Mouse (Mus musculus) forebrain, embryonic 16.5 days (tissue): ENCODE measurements at regions not wholly inside any gene's neighbourhood (a gene's known extent, or its start where the extent isn't known, plus 50 kb on each side); places are given as distances from the start of the nearest gene placed in this dataset.

ENCODE experiments used
- ATAC-seq: fragments of 200-750 bp; cut with Nextera tagmentation; 2 replicates; pipeline ENCODE4 v1.8.0; 2017; ENCODE audit warnings: mild to moderate bottlenecking, moderate library complexity
- H3K27ac ChIP-seq: fragments of 300-500 bp; sonication (generic); 2 replicates; pipeline ENCODE4 v1.5.1; 2014; ENCODE audit warnings: low read length, control low read depth
- H3K27me3 ChIP-seq: fragments of 300-500 bp; sonication (generic); replicated peaks from 2 replicates; pipeline ENCODE4 v1.6.1; 2014; ENCODE audit warnings: low read length; ENCODE audit not compliant: control insufficient read depth, insufficient read depth
- H3K36me3 ChIP-seq: fragments of 300-500 bp; sonication (generic); 2 replicates; pipeline ENCODE4 v1.6.1; 2014; ENCODE audit not compliant: control insufficient read depth, insufficient read depth
- H3K4me1 ChIP-seq: fragments of 300-500 bp; sonication (generic); replicated peaks from 2 replicates; pipeline ENCODE4 v1.6.1; 2014; ENCODE audit warnings: low read length; ENCODE audit not compliant: control insufficient read depth, insufficient read depth
- H3K4me2 ChIP-seq: fragments of 300-500 bp; sonication (generic); 2 replicates; pipeline ENCODE4 v1.6.1; 2014; ENCODE audit warnings: mild to moderate bottlenecking, low read length, control low read depth
- H3K4me3 ChIP-seq: fragments of 300-500 bp; sonication (generic); replicated peaks from 2 replicates; pipeline ENCODE4 v1.5.1; 2014; ENCODE audit warnings: mild to moderate bottlenecking, low read length, control low read depth
- H3K9ac ChIP-seq: fragments of 300-500 bp; sonication (generic); replicated peaks from 2 replicates; pipeline ENCODE4 v1.6.1; 2014; ENCODE audit warnings: low read depth, low read length, control low read depth
- H3K9me3 ChIP-seq: fragments of 300-500 bp; sonication (generic); 2 replicates; pipeline ENCODE4 v1.6.1; 2016; ENCODE audit warnings: low read length; ENCODE audit not compliant: control insufficient read depth
- WGBS: fragments of 180-500 bp; shearing (Covaris S2); extraction: QIAGEN DNeasy Blood & Tissue Kit; methylation state at CpG from one replicate; pipeline ENCODE4 v1.1.7; 2014; 5-methylcytosine and 5-hydroxymethylcytosine counted together

DNA sequence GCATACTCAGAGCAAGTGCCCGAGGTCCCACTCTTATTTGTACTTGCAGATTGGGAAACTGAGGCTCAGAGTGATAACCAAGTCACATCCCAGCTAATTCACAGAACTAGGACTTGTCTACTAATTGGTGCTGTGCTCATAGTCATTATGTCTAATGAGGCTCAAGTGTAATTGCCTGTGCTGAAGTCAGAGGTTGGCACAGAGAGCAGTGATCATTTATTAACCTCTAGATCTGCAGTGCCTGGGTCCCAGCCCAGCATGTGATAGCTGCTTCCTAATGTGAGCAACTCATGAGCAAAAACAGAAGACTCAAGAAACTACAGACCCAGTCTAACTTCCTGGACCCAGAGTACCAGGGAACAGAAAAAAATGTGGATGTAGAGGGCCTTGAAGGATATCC is 252.0 kb upstream of the Jun start:
- H3K9me3 ChIP-seq: no peaks in the 10 kb centered on the region; the same call in 1 of the 2 replicates
- no peak overlapping the region for H3K4me3 ChIP-seq
- H3K4me2 ChIP-seq: no peak overlapping the region
- H3K27ac ChIP-seq: no peak overlapping the region
- 74% methylated on average over 1 of the region's 1 CpGs for WGBS
- peak; percentile 45; the same call in 1 of the 2 replicates for ATAC-seq
- no peak overlapping the region for H3K9ac ChIP-seq
- H3K27me3 ChIP-seq: no peaks in the 10 kb centered on the region
- peaks cover 8% of the 10 kb centered on the region; the same call in 1 of the 2 replicates for H3K4me1 ChIP-seq
- no peaks in the 10 kb centered on the region for H3K36me3 ChIP-seq

DNA sequence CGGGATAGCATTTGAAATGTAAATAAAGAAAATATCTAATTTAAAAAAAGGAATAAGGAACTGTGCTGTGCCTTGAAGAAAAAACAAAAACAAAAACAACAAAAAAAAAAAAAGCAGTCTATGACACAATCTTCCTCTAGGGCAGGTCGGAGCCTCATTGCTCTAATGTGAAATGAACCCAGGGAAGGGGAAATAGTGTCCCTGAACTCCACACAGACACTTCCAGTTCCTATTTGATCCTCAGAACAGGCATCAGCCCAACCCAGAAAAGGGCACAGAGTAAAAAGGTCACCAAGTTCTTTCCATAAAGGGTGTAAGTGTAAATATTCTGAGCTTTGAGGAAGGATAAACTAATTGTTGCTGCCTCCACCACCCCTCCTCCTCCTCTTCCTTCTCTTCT is 250.2 kb upstream of the Fggy start:
- Histone ChIP-seq H3K4me1 (peaks cover 8% of the 10 kb centered on the region; the same call in 1 of the 2 replicates), H3K9me3 (no peaks in the 10 kb centered on the region; the same call in 1 of the 2 replicates), H3K4me3 (no peak overlapping the region), H3K4me2 (no peak overlapping the region), H3K9ac (no peak overlapping the region), H3K27ac (no peak overlapping the region), H3K27me3 (no peaks in the 10 kb centered on the region), H3K36me3 (no peaks in the 10 kb centered on the region)
- 94% methylated on average over 2 of the region's 2 CpGs for WGBS
- no peak for ATAC-seq

GRCm38 (mm10) chr4:95308469-95308895 is 248.8 kb upstream of the Fggy start:
- no peaks in the 10 kb centered on the region for H3K27me3 ChIP-seq
- no peak overlapping the region for H3K4me3 ChIP-seq
- H3K27ac ChIP-seq: no peak overlapping the region
- H3K9me3 ChIP-seq: no peaks in the 10 kb centered on the region; the same call in 1 of the 2 replicates
- no peak for ATAC-seq
- no peak overlapping the region for H3K4me2 ChIP-seq
- H3K9ac ChIP-seq: no peak overlapping the region
- H3K4me1 ChIP-seq: peaks cover 8% of the 10 kb centered on the region; the same call in 1 of the 2 replicates
- 52% methylated on average over 5 of the region's 5 CpGs for WGBS
- H3K36me3 ChIP-seq: no peaks in the 10 kb centered on the region

GRCm38 (mm10) chr4:95310410-95310809 is 246.9 kb upstream of the Fggy start:
- Histone ChIP-seq H3K36me3 (no peaks in the 10 kb centered on the region), H3K9me3 (no peaks in the 10 kb centered on the region; the same call in 1 of the 2 replicates), H3K4me2 (no peak overlapping the region), H3K27ac (no peak overlapping the region), H3K4me3 (no peak overlapping the region), H3K9ac (no peak overlapping the region), H3K27me3 (no peaks in the 10 kb centered on the region), H3K4me1 (no peaks in the 10 kb centered on the region)
- WGBS: 81% methylated on average over 6 of the region's 6 CpGs
- no peak for ATAC-seq

GRCm38 (mm10) chr4:95317821-95318290 is 239.5 kb upstream of the Fggy start:
- Histone ChIP-seq H3K9me3 (no peaks in the 10 kb centered on the region), H3K4me1 (peaks cover 15% of the 10 kb centered on the region), H3K27ac (no peak overlapping the region), H3K4me3 (no peak overlapping the region), H3K9ac (no peak overlapping the region), H3K4me2 (no peak overlapping the region), H3K27me3 (no peaks in the 10 kb centered on the region), H3K36me3 (no peaks in the 10 kb centered on the region)
- peak; percentile 86 for ATAC-seq
- 47% methylated on average over 3 of the region's 3 CpGs for WGBS

DNA sequence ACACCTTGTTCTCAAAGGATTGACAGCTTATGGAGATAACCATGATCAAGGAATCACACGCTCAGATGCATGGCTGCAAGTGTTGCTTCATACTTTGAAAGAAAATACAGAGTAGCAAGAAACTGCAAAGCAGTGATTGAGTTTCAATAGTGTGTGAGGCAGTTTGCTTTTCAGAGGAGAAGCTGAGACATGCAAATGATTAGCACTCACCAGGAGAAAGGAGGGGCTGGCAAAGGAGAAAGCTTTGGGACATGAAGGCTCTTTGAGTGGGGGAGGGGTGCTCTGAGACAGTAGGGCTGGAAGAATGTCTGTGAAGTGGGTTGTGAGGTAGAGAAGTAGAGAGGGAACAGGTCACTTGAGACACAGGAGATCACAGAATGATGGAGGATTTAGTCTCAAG is 238.7 kb upstream of the Fggy start:
- Histone ChIP-seq H3K4me2 (no peak overlapping the region), H3K27me3 (no peaks in the 10 kb centered on the region), H3K9ac (no peak overlapping the region), H3K9me3 (no peaks in the 10 kb centered on the region), H3K4me3 (no peak overlapping the region), H3K27ac (no peak overlapping the region), H3K4me1 (peaks cover 15% of the 10 kb centered on the region), H3K36me3 (no peaks in the 10 kb centered on the region)
- peak; percentile 79 for ATAC-seq
- WGBS: 7% methylated on average over 1 of the region's 1 CpGs

- Histone ChIP-seq H3K36me3 (no peaks in the 10 kb centered on the region), H3K4me3 (no peak overlapping the region), H3K9ac (no peak overlapping the region), H3K27me3 (no peaks in the 10 kb centered on the region), H3K4me1 (peaks cover 15% of the 10 kb centered on the region), H3K4me2 (no peak overlapping the region), H3K27ac (no peak overlapping the region), H3K9me3 (no peaks in the 10 kb centered on the region)
- no peak for ATAC-seq
- WGBS: 57% methylated on average over 6 of the region's 6 CpGs
Observed at GRCm38 (mm10) chr4:95319036-95319435, 238.3 kb upstream of the Fggy start.

DNA sequence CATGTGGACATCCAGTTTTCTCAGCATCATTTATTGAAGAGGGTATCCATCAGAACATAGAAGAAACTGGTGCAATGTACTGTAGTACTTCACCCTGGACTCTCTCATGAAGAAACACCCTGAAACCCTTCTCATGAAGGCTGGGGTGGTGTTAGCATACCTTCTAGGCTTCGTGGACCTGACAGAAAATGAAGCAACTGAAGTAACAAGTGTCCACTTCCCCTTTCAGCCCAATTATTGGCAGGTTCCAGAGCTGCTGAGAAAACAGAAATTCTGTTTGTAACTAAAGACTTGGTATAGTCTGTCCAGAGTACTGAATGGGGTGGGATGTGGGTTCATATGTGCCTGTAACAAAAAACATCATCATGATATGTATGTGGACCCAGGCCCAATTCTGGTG is 231.4 kb upstream of the Fggy start:
- Histone ChIP-seq H3K27me3 (no peaks in the 10 kb centered on the region), H3K4me2 (no peak overlapping the region), H3K9me3 (no peaks in the 10 kb centered on the region), H3K4me1 (no peaks in the 10 kb centered on the region), H3K27ac (no peak overlapping the region), H3K9ac (no peak overlapping the region), H3K36me3 (no peaks in the 10 kb centered on the region), H3K4me3 (no peak overlapping the region)
- ATAC-seq: no peak
- 70% methylated on average over 1 of the region's 1 CpGs for WGBS

DNA sequence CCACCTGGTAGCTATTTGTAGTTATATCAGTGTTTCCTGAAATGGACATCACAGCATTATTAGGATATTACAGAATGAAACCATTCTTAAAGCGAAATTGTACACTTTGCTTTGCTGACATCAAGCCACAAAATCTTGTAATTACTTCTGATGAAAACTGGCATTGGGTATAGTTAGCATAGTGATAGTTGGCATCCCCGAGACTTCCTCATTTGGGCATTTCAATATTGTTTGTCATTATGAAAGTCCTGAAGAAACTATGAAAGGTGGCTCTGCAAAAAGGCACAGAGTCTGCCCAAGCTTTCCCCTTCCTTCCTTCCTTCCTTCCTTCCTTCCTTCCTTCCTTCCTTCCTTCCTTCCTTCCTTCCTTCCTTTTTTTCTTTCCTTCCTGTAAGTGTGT is 217.5 kb upstream of the Fggy start:
- H3K4me3 ChIP-seq: no peak overlapping the region
- H3K9ac ChIP-seq: no peak overlapping the region
- no peak overlapping the region for H3K27ac ChIP-seq
- H3K9me3 ChIP-seq: peaks cover 3% of the 10 kb centered on the region
- H3K27me3 ChIP-seq: no peaks in the 10 kb centered on the region
- WGBS: 87% methylated on average over 2 of the region's 2 CpGs
- no peak overlapping the region for H3K4me2 ChIP-seq
- ATAC-seq: no peak
- H3K36me3 ChIP-seq: no peaks in the 10 kb centered on the region
- H3K4me1 ChIP-seq: no peaks in the 10 kb centered on the region

- Histone ChIP-seq H3K9me3 (peaks cover 3% of the 10 kb centered on the region), H3K4me2 (no peak overlapping the region), H3K27me3 (no peaks in the 10 kb centered on the region), H3K27ac (no peak overlapping the region), H3K4me3 (no peak overlapping the region), H3K36me3 (no peaks in the 10 kb centered on the region), H3K9ac (no peak overlapping the region), H3K4me1 (no peaks in the 10 kb centered on the region)
- WGBS: 77% methylated on average over 3 of the region's 3 CpGs
- no peak for ATAC-seq
Observed at GRCm38 (mm10) chr4:95340926-95341325, 216.4 kb upstream of the Fggy start.
